Mouse (Mus musculus) small intestine, adult 2 months (tissue): ENCODE data around the gene Dera. TPM values are rescaled to one million over a fixed set of nuclear protein-coding genes. Genes with fewer than 3 reads are reported as not detected.

Experiments used
- H3K27ac ChIP-seq: fragments of 200-500 bp; 2 replicates; pipeline ENCODE4 v1.5.1; 2012; ENCODE audit warnings: low read depth, low read length, control low read depth, inconsistent platforms; ENCODE audit not compliant: insufficient read depth
- H3K27me3 ChIP-seq: fragments of 200-500 bp; 2 replicates; pipeline ENCODE4 v1.6.1; 2012; ENCODE audit warnings: mild to moderate bottlenecking, moderate library complexity, low read length, inconsistent platforms; ENCODE audit not compliant: control insufficient read depth, insufficient read depth
- H3K36me3 ChIP-seq: fragments of 200-500 bp; 2 replicates; pipeline ENCODE4 v1.6.1; 2012; ENCODE audit warnings: mild to moderate bottlenecking, low read length, control low read depth, inconsistent platforms; ENCODE audit not compliant: control insufficient read depth, insufficient read depth
- H3K4me1 ChIP-seq: fragments of 200-500 bp; 2 replicates; pipeline ENCODE4 v1.6.1; 2012; ENCODE audit warnings: low read length, inconsistent platforms, mixed read lengths; ENCODE audit not compliant: control insufficient read depth, insufficient read depth, insufficient read length
- H3K4me3 ChIP-seq: fragments of 200-500 bp; 2 replicates; pipeline ENCODE4 v1.5.1; 2012; ENCODE audit warnings: low read depth, mild to moderate bottlenecking, control low read depth, inconsistent platforms, low read length, moderate library complexity
- CTCF ChIP-seq: fragments of 200-500 bp; IDR thresholded peaks from 2 replicates; pipeline ENCODE4 v1.5.1; 2012; ENCODE audit warnings: low read depth, mild to moderate bottlenecking, control low read depth, inconsistent platforms, low read length, moderate library complexity, mixed read lengths; ENCODE audit not compliant: insufficient replicate concordance, insufficient read length; ENCODE audit errors: extremely low read depth
- POLR2A ChIP-seq: fragments of 200-500 bp; IDR thresholded peaks from 2 replicates; pipeline ENCODE4 v1.6.1; 2012; ENCODE audit warnings: low read depth, mild to moderate bottlenecking, control low read depth, inconsistent platforms, low read length, moderate library complexity
- WGBS: fragments of 180-500 bp; shearing (Covaris S2); methylation state at CpG from one replicate; pipeline ENCODE4 v1.1.7; 2018; 5-methylcytosine and 5-hydroxymethylcytosine counted together
- polyA plus RNA-seq: library from polyadenylated mRNA; depleted of rRNA; stranded (reverse); fragments of >200 nt; gene quantifications from 2 replicates; pipeline ENCODE4 v1.2.3, GENCODE M21; 2012

Dera gene
- polyA plus RNA-seq, 1 experiment, result 23.9 TPM

- no peaks in the 10 kb centered on the region for H3K27me3 ChIP-seq
- no peak overlapping the region for H3K27ac ChIP-seq
- no peaks in the 10 kb centered on the region for H3K4me1 ChIP-seq
- H3K4me3 ChIP-seq, result no peak overlapping the region
- WGBS, result 80% methylated on average over 29 of the region's 29 CpGs
- H3K36me3 ChIP-seq, result peaks cover 39% of the 10 kb centered on the region
- TF ChIP-seq POLR2A (no peak), CTCF (no peak)
Measured at GRCm38 (mm10) chr6:137796596-137797567, 42.5 kb downstream of the Dera start.

DNA sequence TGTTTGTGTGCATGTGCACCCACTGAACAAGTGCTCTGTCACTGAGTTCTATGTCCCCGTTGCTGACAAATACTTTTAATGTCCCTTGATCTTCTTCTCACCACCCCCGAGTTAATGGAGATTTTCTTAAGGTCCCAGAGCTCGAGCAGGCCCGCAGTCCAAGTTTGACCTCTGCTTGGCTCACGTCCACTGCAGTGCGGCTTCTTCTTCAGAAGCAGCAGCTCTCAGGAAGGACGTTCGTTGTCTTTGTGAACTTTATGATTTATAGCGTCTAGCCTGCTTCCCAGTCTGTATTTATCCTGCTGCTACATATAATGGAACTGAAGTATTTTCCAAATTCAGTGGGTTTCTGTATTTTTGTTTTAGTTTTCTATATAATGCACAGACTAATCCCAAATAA lies 44.9 kb downstream of the Dera start:
- H3K27ac ChIP-seq, result no peak overlapping the region
- H3K4me3 ChIP-seq, result no peak overlapping the region
- no peaks in the 10 kb centered on the region for H3K27me3 ChIP-seq
- WGBS, result 82% methylated on average over 9 of the region's 9 CpGs
- TF ChIP-seq CTCF (no peak), POLR2A (no peak)
- H3K4me1 ChIP-seq, result no peaks in the 10 kb centered on the region
- H3K36me3 ChIP-seq, result peaks cover 40% of the 10 kb centered on the region

GRCm38 (mm10) chr6:137803456-137804005 lies 49.2 kb downstream of the Dera start:
- no peak overlapping the region for H3K27ac ChIP-seq
- no peaks in the 10 kb centered on the region for H3K27me3 ChIP-seq
- H3K36me3 ChIP-seq, result peaks cover 23% of the 10 kb centered on the region
- no peaks in the 10 kb centered on the region for H3K4me1 ChIP-seq
- H3K4me3 ChIP-seq, result no peak overlapping the region
- 87% methylated on average over 12 of the region's 12 CpGs for WGBS
- no peak for TF ChIP-seq POLR2A
- no peak for TF ChIP-seq CTCF

- no peak overlapping the region for H3K4me3 ChIP-seq
- no peak overlapping the region for H3K27ac ChIP-seq
- H3K36me3 ChIP-seq, result peaks cover 18% of the 10 kb centered on the region
- TF ChIP-seq POLR2A (no peak), CTCF (no peak)
- WGBS, result 91% methylated on average over 7 of the region's 7 CpGs
- H3K4me1 ChIP-seq, result no peaks in the 10 kb centered on the region
- no peaks in the 10 kb centered on the region for H3K27me3 ChIP-seq
Measured at GRCm38 (mm10) chr6:137804121-137804520, 49.8 kb downstream of the Dera start.

GRCm38 (mm10) chr6:137804606-137805005 lies 50.3 kb downstream of the Dera start:
- Histone ChIP-seq H3K4me1 (no peaks in the 10 kb centered on the region), H3K4me3 (no peak overlapping the region), H3K27ac (no peak overlapping the region), H3K27me3 (no peaks in the 10 kb centered on the region), H3K36me3 (peaks cover 15% of the 10 kb centered on the region)
- TF ChIP-seq CTCF, result no peak
- TF ChIP-seq POLR2A, result no peak
- WGBS, result 89% methylated on average over 9 of the region's 9 CpGs

GRCm38 (mm10) chr6:137806342-137806741 lies 52.0 kb downstream of the Dera start:
- Histone ChIP-seq H3K4me3 (no peak overlapping the region), H3K36me3 (peaks cover 8% of the 10 kb centered on the region), H3K27me3 (no peaks in the 10 kb centered on the region), H3K4me1 (no peaks in the 10 kb centered on the region), H3K27ac (no peak overlapping the region)
- TF ChIP-seq POLR2A (no peak), CTCF (no peak)
- WGBS, result 93% methylated on average over 3 of the region's 3 CpGs

- Histone ChIP-seq H3K27ac (no peak overlapping the region), H3K27me3 (no peaks in the 10 kb centered on the region), H3K4me1 (no peaks in the 10 kb centered on the region), H3K36me3 (peaks cover 8% of the 10 kb centered on the region), H3K4me3 (no peak overlapping the region)
- 90% methylated on average over 8 of the region's 8 CpGs for WGBS
- TF ChIP-seq CTCF (no peak), POLR2A (no peak)
Measured at GRCm38 (mm10) chr6:137806806-137807205, 52.5 kb downstream of the Dera start.
